Mouse (Mus musculus) liver, adult (tissue): ENCODE data around the gene Adcy2.

Source experiments
- GATA4 ChIP-seq: IDR thresholded peaks from 2 replicates; pipeline ENCODE4 v1.6.1; 2014; ENCODE audit warnings: mild to moderate bottlenecking, low read length; ENCODE audit not compliant: insufficient replicate concordance

Adcy2 gene

DNA sequence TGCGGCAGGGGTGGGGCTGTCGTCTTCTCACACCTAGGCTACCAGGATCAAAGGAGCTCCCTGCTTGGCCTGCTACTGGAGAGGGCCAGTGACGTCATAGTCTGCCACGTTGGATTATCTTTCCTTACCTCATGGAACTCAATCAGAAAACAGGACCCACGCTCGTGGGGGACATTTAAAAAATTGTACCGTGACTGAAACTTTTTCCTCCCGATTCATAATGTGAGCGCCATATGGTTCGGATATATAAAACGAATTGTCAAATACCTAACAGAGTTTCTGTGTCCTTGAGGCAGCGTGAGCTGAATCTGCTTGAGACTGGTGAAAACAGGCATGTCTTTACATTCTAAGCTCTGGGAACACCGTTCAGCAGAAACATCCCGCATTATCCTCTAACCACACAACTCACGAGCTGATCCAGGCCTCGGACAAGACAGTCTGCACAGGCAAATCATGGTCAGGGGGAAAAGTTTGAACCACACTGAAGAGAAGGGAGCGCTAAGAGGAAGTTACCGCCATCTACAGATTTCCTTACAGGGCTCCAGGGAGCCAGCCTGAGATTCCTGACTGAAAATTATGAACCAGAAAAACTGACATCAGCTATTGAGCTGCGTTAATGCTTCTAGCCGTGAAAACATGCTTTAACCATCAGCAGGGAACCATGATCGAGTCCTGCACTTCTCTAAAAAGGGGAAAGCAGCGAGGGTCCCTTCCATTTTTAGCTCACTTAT is 1.4 kb downstream of the Adcy2 start:
- TF ChIP-seq GATA4 = no peak

DNA sequence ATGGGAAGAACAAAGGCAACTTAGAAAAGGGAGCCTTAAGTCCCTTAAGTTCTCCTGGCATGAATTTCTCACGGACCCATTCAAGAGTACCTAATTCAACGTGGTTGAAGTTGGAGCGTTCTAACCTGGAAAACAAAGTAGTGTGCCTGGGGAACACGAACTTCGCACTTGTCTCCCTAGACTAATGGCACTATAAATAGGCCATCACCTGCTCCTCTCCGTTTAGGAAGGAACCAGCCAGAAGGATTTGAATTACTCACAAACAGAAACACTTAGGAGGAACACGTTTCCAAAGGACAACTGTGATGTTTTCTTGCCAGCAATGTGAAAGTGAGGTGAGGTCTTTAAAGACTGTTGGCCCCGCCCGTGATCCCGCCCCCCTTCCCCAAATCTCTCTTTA is 2.0 kb downstream of the Adcy2 start:
- no peak for TF ChIP-seq GATA4

DNA sequence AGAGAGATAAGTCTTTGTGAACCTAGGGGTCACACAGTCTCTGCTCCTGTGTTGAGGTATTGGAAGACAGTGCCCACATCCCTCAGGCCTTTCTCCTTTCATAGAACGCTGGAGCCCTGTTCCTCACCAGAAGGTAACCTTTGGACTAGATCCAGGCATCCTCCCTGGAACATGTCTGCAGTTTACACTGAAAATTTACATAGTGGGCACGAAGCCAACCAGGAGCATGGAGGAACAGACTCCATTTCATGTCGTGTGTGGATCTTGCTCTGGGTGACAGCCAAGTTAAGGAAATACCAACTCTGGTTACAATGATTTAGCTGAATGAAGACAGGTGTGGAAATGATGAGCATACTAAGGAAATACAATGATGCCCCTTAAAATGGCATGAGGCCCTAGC is 2.7 kb downstream of the Adcy2 start:
- no peak for TF ChIP-seq GATA4

DNA sequence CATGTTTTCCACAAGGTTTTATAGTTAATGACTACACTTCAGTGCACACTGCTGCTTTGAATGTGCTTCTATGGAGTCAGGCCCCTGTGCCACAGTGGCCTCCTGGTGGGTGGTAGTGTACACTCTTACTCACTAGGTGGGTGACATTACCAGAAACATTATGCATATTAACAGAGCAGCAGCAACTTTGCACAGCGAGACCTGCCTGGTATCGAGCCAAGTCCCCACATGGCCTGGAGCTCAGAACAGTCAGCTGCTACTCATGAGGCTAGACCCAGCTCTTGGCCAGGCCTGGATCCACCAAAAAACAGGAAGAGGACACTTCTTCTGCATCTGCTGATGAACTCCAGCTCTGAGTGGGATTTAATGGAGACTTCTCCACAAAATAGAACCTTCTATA is 13.6 kb downstream of the Adcy2 start:
- TF ChIP-seq GATA4 = no peak

DNA sequence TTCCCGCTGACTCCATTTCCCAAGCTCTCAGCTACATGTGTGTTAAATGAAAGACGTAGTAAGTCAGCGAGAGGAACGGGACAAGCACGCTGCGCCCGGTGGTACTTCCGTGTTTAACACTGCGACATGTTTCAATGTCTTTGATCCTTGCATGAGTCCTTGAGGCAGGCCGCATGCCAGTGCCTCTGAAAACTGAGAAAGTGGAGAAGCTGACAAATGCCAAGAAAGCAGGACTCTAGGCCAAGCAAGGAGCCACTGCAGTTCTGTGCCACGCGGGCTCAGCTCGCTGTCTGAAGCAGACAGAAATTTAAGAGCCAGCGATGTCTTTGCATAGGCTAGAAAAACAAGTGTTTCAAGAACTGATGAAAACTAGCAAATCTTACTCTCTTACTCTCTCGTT is 15.3 kb downstream of the Adcy2 start:
- no peak for TF ChIP-seq GATA4

DNA sequence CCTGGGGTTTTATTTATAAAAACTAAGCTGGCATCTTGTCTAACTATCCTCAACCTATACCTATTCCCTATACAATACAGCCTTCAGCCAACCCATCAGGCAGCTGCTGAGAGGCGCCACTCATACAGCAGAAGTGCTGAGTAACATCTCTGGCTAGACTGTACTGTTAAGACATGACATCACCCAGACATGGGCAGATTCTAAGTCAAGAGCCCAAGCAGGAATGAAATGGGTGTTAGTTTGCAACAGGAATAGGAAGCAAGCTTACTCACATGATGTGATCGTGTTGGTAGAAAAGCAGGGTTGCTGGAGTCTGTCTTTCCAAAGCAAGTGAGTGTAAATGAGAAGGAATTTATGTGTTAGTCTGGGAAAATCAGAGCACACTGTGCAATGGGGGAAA is 18.3 kb downstream of the Adcy2 start:
- no peak for TF ChIP-seq GATA4

DNA sequence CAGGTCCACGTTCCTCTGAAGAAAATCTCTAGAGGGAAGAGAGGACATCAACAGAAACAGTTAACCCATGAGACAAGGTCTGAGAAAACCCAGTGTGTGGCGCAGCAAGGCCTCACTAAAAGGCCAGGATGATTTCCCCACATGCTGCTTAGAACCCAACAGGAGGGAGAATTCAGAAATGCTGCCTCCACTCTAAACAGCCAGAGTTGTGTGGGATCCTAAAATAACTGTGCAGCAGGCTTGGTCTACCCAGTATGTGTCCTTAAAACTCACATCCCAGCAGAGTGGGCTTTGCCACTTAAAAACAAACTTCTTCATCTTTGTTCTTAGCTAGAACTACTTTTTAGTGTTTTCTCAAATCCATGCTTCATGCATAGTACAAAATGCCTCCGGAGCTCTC is 26.2 kb downstream of the Adcy2 start:
- TF ChIP-seq GATA4 = no peak

DNA sequence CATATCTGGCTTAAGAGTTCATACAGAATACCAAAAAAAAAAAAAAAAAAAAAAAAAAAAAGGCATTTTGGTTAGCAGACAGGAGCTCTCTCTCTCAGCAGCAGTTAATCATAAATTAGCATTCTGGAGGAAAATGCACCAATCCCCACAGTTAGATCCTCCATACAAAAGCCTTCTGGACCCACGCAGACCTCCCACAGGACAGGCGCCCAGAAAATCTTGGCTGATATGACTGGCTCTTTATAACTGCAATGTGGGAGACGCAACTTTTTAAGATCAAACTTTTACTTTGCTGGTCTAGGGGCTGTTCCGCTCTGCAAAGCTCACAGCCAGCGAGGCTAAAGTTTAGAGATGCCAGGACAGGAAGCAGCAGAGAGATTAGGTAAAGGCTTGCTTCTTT is 37.8 kb downstream of the Adcy2 start:
- TF ChIP-seq GATA4 = no peak

DNA sequence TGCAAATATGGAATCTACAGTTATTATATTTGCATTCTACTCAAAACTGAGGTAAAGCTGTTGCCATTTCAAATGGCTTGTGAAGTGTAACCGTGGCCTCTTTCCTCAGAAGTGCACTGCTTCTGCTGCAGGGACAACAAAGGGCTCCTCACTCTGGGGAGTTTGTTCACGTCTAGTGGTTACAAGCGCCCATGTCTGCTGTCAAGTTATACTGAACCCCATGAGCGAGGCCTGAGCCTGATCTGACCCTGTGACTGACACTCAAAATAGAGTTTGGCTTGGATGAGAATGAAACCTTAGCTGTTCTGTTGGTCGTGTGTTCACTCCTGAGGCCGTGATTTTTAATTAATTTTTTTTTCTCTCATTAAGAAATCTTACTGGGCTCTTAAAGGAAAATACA is 38.8 kb downstream of the Adcy2 start:
- no peak for TF ChIP-seq GATA4

DNA sequence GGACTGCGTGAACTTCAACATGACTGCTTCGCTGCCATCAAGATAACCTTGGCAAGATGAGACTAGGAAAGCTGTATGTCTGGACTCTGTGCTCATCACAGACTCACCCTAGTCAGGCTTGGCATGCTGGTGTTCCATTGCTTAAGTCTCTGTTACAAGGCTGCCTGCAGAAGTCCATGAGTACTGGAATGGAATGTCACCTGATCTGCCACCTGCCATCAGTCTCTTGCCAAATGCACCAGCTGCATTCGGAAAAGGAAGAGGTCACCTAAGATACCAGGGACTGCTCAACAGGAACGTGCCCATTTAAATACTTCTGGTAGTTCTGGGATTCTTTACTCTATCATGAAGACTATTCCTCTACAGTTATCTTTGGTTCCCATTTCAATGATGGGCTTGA is 39.9 kb downstream of the Adcy2 start:
- TF ChIP-seq GATA4 = no peak

DNA sequence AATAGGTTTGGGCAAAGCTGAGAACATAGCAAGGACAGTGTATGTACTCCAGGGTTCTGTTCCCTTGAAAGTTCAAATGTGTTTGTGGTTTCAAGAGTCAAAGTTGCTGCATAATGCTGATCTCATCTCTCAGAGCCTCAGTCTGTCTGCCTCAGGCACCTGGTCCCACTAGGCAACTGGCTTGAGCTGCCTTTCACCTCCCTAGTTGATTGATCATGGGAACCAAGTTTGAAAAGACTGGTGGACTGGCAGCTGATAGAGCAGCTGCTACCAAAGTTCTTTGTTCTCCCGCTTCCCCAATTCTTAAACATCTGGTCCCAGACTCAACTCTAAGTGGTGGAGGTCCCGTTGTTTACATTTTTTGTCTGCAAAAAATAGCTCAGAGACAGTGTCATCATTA is 56.6 kb downstream of the Adcy2 start:
- TF ChIP-seq GATA4 = no peak

DNA sequence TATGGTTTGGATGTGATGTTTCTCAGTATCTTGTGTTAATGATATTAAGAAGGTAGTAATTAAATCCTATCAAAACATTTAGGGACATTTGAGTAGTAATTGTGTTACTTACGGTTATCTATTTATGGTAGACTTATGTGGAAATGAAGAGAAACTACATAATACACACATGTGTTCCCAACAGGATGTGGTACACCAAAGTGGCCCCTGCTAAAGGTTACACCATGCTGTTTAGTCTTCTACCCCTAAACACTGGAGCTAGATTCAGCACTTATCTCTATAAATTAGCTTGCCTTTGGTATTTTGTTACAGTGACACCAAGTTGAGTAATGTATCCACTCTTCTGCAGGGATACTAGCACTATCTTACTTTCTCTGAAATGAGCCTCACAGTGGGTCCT is 57.9 kb downstream of the Adcy2 start:
- no peak for TF ChIP-seq GATA4

DNA sequence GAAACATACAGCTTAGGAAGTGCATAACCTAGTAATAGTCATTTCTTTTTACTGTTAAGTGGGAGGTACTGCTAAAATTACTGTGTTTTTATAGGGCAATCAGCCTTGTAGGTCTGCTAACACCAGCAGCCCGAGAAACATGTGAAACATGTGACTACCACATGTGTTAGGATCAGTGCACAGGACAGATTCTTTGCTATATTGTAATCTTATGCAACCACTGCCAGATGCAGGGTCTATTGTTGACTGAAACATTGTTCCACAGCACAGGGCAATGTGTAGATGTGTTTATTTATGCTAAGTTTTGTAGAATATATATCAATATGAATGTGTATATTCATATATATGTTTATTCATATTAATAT is 67.1 kb downstream of the Adcy2 start:
- TF ChIP-seq GATA4 = no peak

DNA sequence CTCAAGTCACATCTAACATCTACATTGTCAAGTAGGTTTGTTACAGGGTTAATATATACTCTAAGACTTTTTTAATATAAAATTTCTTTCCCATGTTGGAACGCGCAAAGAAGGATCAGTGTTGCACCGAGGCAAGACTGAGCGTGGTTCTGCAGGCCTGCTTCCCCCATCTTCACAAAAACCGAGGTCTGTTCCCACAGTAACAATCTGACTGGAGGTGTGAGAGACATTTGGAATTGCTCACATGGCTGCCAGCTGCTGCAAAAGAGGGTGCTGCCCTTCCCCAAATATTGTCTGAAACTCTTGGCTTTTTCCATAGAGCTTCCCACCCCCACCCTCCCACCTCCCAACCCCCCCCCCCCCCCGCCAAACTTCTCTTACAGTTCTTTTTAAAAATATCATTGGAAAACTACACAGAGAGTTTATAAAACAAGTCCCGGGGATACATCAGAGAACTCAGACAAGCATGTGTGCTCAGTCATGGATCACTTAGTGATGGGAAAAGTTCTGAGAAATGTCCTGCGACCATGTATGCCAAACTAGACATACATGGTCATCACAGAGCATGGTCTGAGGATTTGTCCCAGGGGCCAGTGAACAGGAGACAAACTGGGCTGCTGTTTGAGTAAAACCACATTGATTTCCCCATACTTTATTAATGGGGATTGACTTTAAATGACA is 67.6 kb downstream of the Adcy2 start:
- TF ChIP-seq GATA4 = no peak

DNA sequence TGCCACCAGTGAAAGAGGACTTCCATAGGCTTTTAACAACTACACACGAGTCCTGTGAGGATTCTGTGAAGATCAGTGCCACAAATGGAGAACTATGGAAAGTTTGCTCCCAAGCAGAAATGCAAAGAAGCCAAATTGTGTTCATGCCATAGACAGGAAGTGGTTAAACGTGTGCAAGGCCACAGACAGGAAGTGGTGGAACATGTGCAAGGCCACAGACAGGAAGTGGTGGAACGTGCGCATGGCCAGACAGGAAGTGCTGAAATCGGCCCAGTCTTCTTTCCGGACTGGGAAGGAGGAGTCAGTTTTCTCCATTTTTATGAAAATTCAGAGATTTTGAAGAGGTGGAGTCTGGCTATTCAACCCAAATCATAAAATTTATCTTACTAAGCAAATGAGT is 70.9 kb downstream of the Adcy2 start:
- no peak for TF ChIP-seq GATA4

DNA sequence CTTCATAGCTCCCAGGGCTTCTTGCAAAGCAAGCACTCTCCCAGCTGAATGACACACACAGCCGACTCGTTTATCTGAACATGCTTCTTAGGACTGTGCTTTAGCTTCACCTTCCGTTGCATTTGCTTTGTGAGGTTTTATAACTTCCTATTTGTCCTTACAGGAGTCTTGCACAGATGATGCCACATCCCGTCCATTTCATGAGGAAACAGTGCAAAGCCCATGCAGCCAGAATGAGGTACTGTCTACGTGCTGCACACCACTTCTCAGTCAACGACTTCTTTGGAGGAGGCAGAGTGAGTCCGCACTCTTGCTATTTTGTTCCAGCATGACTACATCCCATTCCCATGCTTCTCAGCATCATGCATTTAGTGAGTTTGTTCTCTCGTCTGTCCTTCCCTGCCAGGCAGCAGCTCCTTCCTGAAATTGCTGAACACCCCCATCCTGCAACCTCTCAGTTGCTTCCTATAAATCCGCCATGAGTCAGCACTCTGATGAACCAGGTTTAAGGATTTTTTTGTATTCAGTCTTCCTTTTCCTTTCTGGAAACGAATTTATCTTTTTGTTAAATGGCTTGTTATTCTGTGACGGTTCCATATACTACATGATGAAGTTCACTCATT is 85.6 kb downstream of the Adcy2 start:
- no peak for TF ChIP-seq GATA4
